Mouse (Mus musculus): ENCODE data around the gene Jade3.
"Not testable (repeated sequence)": the region's sequence is repeated elsewhere in the genome, so short reads cannot be mapped to it uniquely, and the experiment has no call there.

Gene Jade3

GRCm38 (mm10) chrX:20425140-20425838 lies at the start of gene Jade3:
TSS of gene Jade3 (plus strand) at chrX:20425688.
- DNase-seq (ENCODE audit: low spot score in 2 of 2), result peak; percentile 32 to 61

GRCm38 (mm10) chrX:20379347-20380014 lies 46.0 kb upstream of the Jade3 start:
- no peak for DNase-seq (ENCODE audit: low spot score in 2 of 2)

GRCm38 (mm10) chrX:20382260-20382659 lies 43.2 kb upstream of the Jade3 start:
- no peak for DNase-seq (ENCODE audit: low spot score in 2 of 2)

GRCm38 (mm10) chrX:20387006-20387405 lies 38.5 kb upstream of the Jade3 start:
- no peak for DNase-seq (ENCODE audit: low spot score in 2 of 2)

- DNase-seq (ENCODE audit: low spot score in 2 of 2), result not testable (repeated sequence)
Measured at GRCm38 (mm10) chrX:20391964-20392363, 33.5 kb upstream of the Jade3 start.

- DNase-seq (ENCODE audit: low spot score in 2 of 2), result no peak
Measured at GRCm38 (mm10) chrX:20392942-20393341, 32.5 kb upstream of the Jade3 start.

- DNase-seq (ENCODE audit: low spot score in 2 of 2), result no peak
Measured at GRCm38 (mm10) chrX:20404068-20404467, 21.4 kb upstream of the Jade3 start.

- no peak for DNase-seq (ENCODE audit: low spot score in 2 of 2)
Measured at GRCm38 (mm10) chrX:20406909-20407308, 18.6 kb upstream of the Jade3 start.

- DNase-seq (ENCODE audit: low spot score in 2 of 2), result no peak
Measured at GRCm38 (mm10) chrX:20407676-20408075, 17.8 kb upstream of the Jade3 start.

GRCm38 (mm10) chrX:20411382-20411781 lies 14.1 kb upstream of the Jade3 start:
- DNase-seq (ENCODE audit: low spot score in 2 of 2), result no peak

- DNase-seq (ENCODE audit: low spot score in 2 of 2), result no peak
Measured at GRCm38 (mm10) chrX:20412221-20412620, 13.3 kb upstream of the Jade3 start.

- peak; percentile 5 to 9 for DNase-seq (ENCODE audit: low spot score in 2 of 2)
Measured at GRCm38 (mm10) chrX:20414885-20415622, 10.4 kb upstream of the Jade3 start.

GRCm38 (mm10) chrX:20418461-20418860 lies 7.0 kb upstream of the Jade3 start:
- DNase-seq (ENCODE audit: low spot score in 2 of 2), result no peak

- no peak for DNase-seq (ENCODE audit: low spot score in 2 of 2)
Measured at GRCm38 (mm10) chrX:20419536-20419935, 6.0 kb upstream of the Jade3 start.

GRCm38 (mm10) chrX:20425839-20426449 lies 456 bp downstream of the Jade3 start:
- peak; percentile 3 to 14 for DNase-seq (ENCODE audit: low spot score in 2 of 2)

GRCm38 (mm10) chrX:20483213-20483612 lies 57.7 kb downstream of the Jade3 start:
- DNase-seq (ENCODE audit: low spot score in 2 of 2), result no peak

GRCm38 (mm10) chrX:20497682-20498081 lies 72.2 kb downstream of the Jade3 start:
- no peak for DNase-seq (ENCODE audit: low spot score in 2 of 2)

GRCm38 (mm10) chrX:20520290-20520939 lies 94.9 kb downstream of the Jade3 start:
- DNase-seq (ENCODE audit: low spot score in 2 of 2), result no peak

GRCm38 (mm10) chrX:20521578-20521977 lies 96.1 kb downstream of the Jade3 start:
- DNase-seq (ENCODE audit: low spot score in 2 of 2), result no peak

- DNase-seq (ENCODE audit: low spot score in 2 of 2), result no peak
Measured at GRCm38 (mm10) chrX:20532621-20533020, 107.1 kb downstream of the Jade3 start.

- DNase-seq (ENCODE audit: low spot score in 2 of 2), result no peak
Measured at GRCm38 (mm10) chrX:20543867-20544266, 118.4 kb downstream of the Jade3 start.

- DNase-seq (ENCODE audit: low spot score in 2 of 2), result no peak
Measured at GRCm38 (mm10) chrX:20547609-20548008, 122.1 kb downstream of the Jade3 start.
